Mouse (Mus musculus) gastrocnemius, adult 2 months (tissue): ENCODE data around the gene Smc2. TPM values are rescaled to one million over a fixed set of nuclear protein-coding genes. Genes with fewer than 3 reads are reported as not detected.

ENCODE experiments used
- DNase-seq: peaks from one replicate; pipeline ENCODE4 v3.0.0; 2022
- H3K27ac ChIP-seq: fragments of 200-600 bp; 2 replicates; pipeline ENCODE4 v1.8.1; 2022; ENCODE audit warnings: mild to moderate bottlenecking
- H3K4me3 ChIP-seq: fragments of 200-600 bp; 2 replicates; pipeline ENCODE4 v1.8.1; 2022; ENCODE audit warnings: mild to moderate bottlenecking, moderate library complexity
- CTCF ChIP-seq: fragments of 200-600 bp; IDR thresholded peaks from 2 replicates; pipeline ENCODE4 v1.8.1; 2022; ENCODE audit warnings: antibody characterized with exemption, mild to moderate bottlenecking, moderate library complexity
- intact Hi-C: fragments of 180-260 bp; cut with DNase I; formaldehyde crosslinking; loops from one replicate; pipeline ENCODE4 v1.15.1; 2025
- total RNA-seq, 2 experiments: library from RNA; stranded (reverse); gene quantifications; 2 replicates each; pipeline ENCODE4 v1.2.3; 2021

Gene Smc2
- total RNA-seq, 2 experiments from 2014 or later, result 0.56 to 1.9 TPM

DNA sequence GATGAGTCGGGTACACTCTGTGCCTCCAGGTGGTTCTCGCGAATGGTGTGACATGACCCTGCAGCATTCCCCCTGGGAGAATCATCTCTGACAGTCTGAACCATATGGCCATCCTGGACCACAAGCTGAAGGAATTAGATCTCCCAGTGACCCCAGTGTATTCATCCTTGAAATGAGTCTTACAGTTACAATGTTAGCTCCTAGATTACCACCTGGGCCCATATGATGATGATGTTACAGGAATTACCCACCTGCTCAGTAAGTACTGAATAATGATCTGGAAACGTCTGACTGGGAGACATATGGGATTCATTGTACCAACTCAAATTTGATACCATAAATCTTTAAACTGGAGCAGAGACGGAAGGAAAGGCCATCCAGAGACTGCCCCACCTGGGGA lies 87.4 kb downstream of the Smc2 start:
- TF ChIP-seq CTCF, result no peak
- no peak overlapping the region for H3K4me3 ChIP-seq
- no peak overlapping the region for H3K27ac ChIP-seq
- intact Hi-C loops, result no loop called here
- DNase-seq, result no peak

- intact Hi-C loops, result no loop called here
- no peak for DNase-seq
- TF ChIP-seq CTCF, result no peak
Measured at GRCm38 (mm10) chr4:52530636-52531035, 91.6 kb downstream of the Smc2 start.

More at GRCm38 (mm10) chr4:52530636-52531035, 91.6 kb downstream of the Smc2 start:
- H3K4me3 ChIP-seq, result no peak overlapping the region
- no peak overlapping the region for H3K27ac ChIP-seq

Other genes starting within 250 kb of the Smc2 start
- not detected for gene Vma21-ps, start 58.0 kb downstream of the Smc2 start, total RNA-seq
- gene Toporsl, start 157.0 kb downstream of the Smc2 start, total RNA-seq, result not detected